In the genomic region with DNA sequence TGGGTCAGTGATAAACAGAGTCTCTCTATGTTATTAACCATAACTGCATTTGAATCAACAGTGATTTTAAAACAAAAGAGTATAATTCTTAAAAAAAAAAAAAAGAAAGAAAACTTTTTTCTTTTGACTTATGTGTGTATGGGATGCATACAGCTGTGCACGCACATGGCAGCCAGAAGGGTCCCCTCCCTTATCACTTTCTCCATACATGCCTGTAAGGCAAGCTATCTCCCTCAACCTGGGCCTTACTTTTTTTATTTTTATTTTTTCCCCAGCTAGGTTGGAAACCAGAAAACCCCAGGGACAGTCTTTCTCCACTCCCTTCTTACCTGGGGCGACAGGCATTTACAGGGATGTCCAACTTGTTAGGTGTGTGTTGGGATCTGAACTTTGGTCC, we compare ENCODE assay signal across 29 mouse cellular contexts.
DNase-seq lines count a peak whose midpoint lies in the region; ATAC-seq and TF ChIP-seq lines count a peak whose summit lies in the region.
"Had no signal": no experiment of that assay in that cellular context is flagged by ENCODE, and none has a peak within 500 bp of the region (broad histone marks: within the 10 kb centered on the region; RNA-seq: fewer than 3 reads in every experiment).

No protein-coding gene starts in this region.

- H3K27me3 ChIP-seq in liver, postnatal 0 days (ENCODE audit: insufficient read depth, low read length), result no peaks in the 10 kb centered on the region
- H3K27me3 ChIP-seq in liver, embryonic 13.5 days, result no peaks in the 10 kb centered on the region
- H3K27me3 ChIP-seq: CH12.LX; embryonic facial prominence, embryonic 13.5 days; forebrain, embryonic 13.5 days; hindbrain, embryonic 13.5 days; Patski had no signal

- no peak for TF ChIP-seq EP300 in liver, postnatal 0 days (IDR thresholded peaks at IDR 0.05; ENCODE audit: low read depth)

- H3K4me2 ChIP-seq in liver, postnatal 0 days (ENCODE audit: low read depth, low read length), result no peak overlapping the region
- no peak overlapping the region for H3K4me2 ChIP-seq in liver, embryonic 13.5 days
- H3K4me2 ChIP-seq: embryonic facial prominence, embryonic 13.5 days; forebrain, embryonic 13.5 days; heart, embryonic 11.5 days; hindbrain, embryonic 13.5 days had no signal

- no peaks in the 10 kb centered on the region for H3K4me1 ChIP-seq in liver, postnatal 0 days (ENCODE audit: insufficient read depth)
- H3K4me1 ChIP-seq in liver, embryonic 13.5 days (replicated peaks), result peaks cover 16% of the 10 kb centered on the region
- H3K4me1 ChIP-seq: embryonic facial prominence, embryonic 10.5 days; embryonic facial prominence, embryonic 13.5 days; forebrain, embryonic 13.5 days; hindbrain, embryonic 10.5 days; hindbrain, embryonic 13.5 days had no signal

- H3K36me3 ChIP-seq in liver, postnatal 0 days (replicated peaks; ENCODE audit: insufficient read depth, low read length), result no peaks in the 10 kb centered on the region
- no peaks in the 10 kb centered on the region for H3K36me3 ChIP-seq in liver, embryonic 13.5 days
- H3K36me3 ChIP-seq: embryonic facial prominence, embryonic 10.5 days; embryonic facial prominence, embryonic 13.5 days; G1E; hindbrain, embryonic 10.5 days; hindbrain, embryonic 13.5 days had no signal

- no peak overlapping the region for H3K9ac ChIP-seq in liver, postnatal 0 days (replicated peaks)
- H3K9ac ChIP-seq in liver, embryonic 13.5 days, result no peak overlapping the region
- H3K9ac ChIP-seq: embryonic facial prominence, embryonic 13.5 days; forebrain, embryonic 13.5 days; hindbrain, embryonic 13.5 days had no signal

- TF ChIP-seq CTCF in liver, postnatal 0 days (IDR thresholded peaks at IDR 0.05; ENCODE audit: low read depth), result no peak

- no peak for ATAC-seq in liver, postnatal 0 days
- ATAC-seq in liver, embryonic 13.5 days (ENCODE audit: low read depth), result peak; percentile 78
- ATAC-seq: forebrain, embryonic 13.5 days; forebrain, embryonic 16.5 days; hindbrain, embryonic 16.5 days; Patski had no signal

- H3K27ac ChIP-seq in liver, postnatal 0 days (ENCODE audit: low read depth), result no peak overlapping the region
- H3K27ac ChIP-seq in liver, embryonic 13.5 days, result no peak overlapping the region
- H3K27ac ChIP-seq: embryonic facial prominence, embryonic 10.5 days; embryonic facial prominence, embryonic 13.5 days; forebrain, embryonic 13.5 days; hindbrain, embryonic 10.5 days; hindbrain, embryonic 13.5 days had no signal

- peak; percentile 28 for DNase-seq in liver
- DNase-seq in liver, postnatal 0 days, result no peak
- peak; percentile 15 for DNase-seq in c-Kit-positive CD71-positive TER-119-positive erythroid progenitor cells, embryonic 14.5 days (ENCODE audit: low spot score)
- peak; percentile 21 for DNase-seq in liver, embryonic 13.5 days
- DNase-seq in cerebellum, adult 9-10 months, result no peak
- no peak for DNase-seq in spleen, postnatal 10 days (ENCODE audit: low spot score in 2 of 2)
- no peak for DNase-seq in embryo, embryonic 10 days (ENCODE audit: low spot score)
- DNase-seq: adrenal gland, postnatal 10 days; adrenal gland, postnatal 36 days; B cell, adult 2 months; cerebellum, adult 11-12 months; cerebellum, adult 8-10 months; cerebellum, postnatal 25 days; embryo, embryonic 11 days; gastrocnemius, postnatal 10 days; gastrocnemius, postnatal 36 days; heart, postnatal 36 days had no signal

- H3K4me3 ChIP-seq in liver, postnatal 0 days (ENCODE audit: low read depth, low read length), result no peak overlapping the region
- H3K4me3 ChIP-seq in liver, embryonic 13.5 days (replicated peaks), result no peak overlapping the region
- H3K4me3 ChIP-seq: embryonic facial prominence, embryonic 10.5 days; embryonic facial prominence, embryonic 13.5 days; erythroblast, embryonic 14.5 days; forebrain, embryonic 13.5 days; hindbrain, embryonic 10.5 days; hindbrain, embryonic 13.5 days had no signal

- no peaks in the 10 kb centered on the region for H3K9me3 ChIP-seq in liver, postnatal 0 days (ENCODE audit: low read length)
- H3K9me3 ChIP-seq in liver, embryonic 13.5 days (replicated peaks), result no peaks in the 10 kb centered on the region
- H3K9me3 ChIP-seq: embryonic facial prominence, embryonic 10.5 days; embryonic facial prominence, embryonic 13.5 days; forebrain, embryonic 13.5 days; G1E; hindbrain, embryonic 10.5 days; hindbrain, embryonic 13.5 days had no signal

- 65% methylated on average over 2 of the region's 2 CpGs for WGBS in liver, postnatal 0 days (ENCODE audit: insufficient replicate concordance)
- 53% methylated on average over 2 of the region's 2 CpGs for WGBS in liver, embryonic 13.5 days (ENCODE audit: insufficient replicate concordance)

Comparison
In these comparisons a context has a peak if more than half of its experiments do, and no peak if none do; other contexts are left out.
1. DNase-seq: peak in liver (single experiment), c-Kit-positive CD71-positive TER-119-positive erythroid progenitor cells, embryonic 14.5 days (single experiment) and liver, embryonic 13.5 days (single experiment); none in liver, postnatal 0 days (single experiment), cerebellum, adult 9-10 months (single experiment), spleen, postnatal 10 days (0 of 2) and embryo, embryonic 10 days (single experiment).